Mouse (Mus musculus) limb, embryonic 14.5 days (tissue): ENCODE data around the gene Tlx3. TPM values are rescaled to one million over a fixed set of nuclear protein-coding genes. Genes with fewer than 3 reads are reported as not detected.

Experiments used
- ATAC-seq: fragments of 200-750 bp; cut with Nextera tagmentation; 2 replicates; pipeline ENCODE4 v1.8.0; 2017; ENCODE audit warnings: low read depth, moderate number of reproducible peaks, moderate TSS enrichment; ENCODE audit not compliant: low FRiP score
- DNase-seq: peaks from one replicate; pipeline ENCODE4 v3.0.0-alpha.2; 2015; ENCODE audit warnings: low spot score
- H3K27ac ChIP-seq: fragments of 300-500 bp; sonication (generic); replicated peaks from 2 replicates; pipeline ENCODE4 v1.5.1; 2014; ENCODE audit warnings: low read depth, mild to moderate bottlenecking, low read length, moderate library complexity, mixed read lengths
- H3K27me3 ChIP-seq: fragments of 300-500 bp; sonication (generic); 2 replicates; pipeline ENCODE4 v1.6.1; 2014; ENCODE audit warnings: low read length, mixed read lengths; ENCODE audit not compliant: control insufficient read depth, insufficient read depth
- H3K36me3 ChIP-seq: fragments of 300-500 bp; sonication (generic); 2 replicates; pipeline ENCODE4 v1.6.1; 2014; ENCODE audit warnings: mild to moderate bottlenecking, low read length, moderate library complexity, mixed read lengths; ENCODE audit not compliant: control insufficient read depth, insufficient read depth
- H3K4me1 ChIP-seq: fragments of 300-500 bp; sonication (generic); 2 replicates; pipeline ENCODE4 v1.6.1; 2014; ENCODE audit warnings: antibody characterized with exemption, low read length, mixed read lengths; ENCODE audit not compliant: control insufficient read depth, insufficient read depth
- H3K4me2 ChIP-seq: fragments of 300-500 bp; sonication (generic); replicated peaks from 2 replicates; pipeline ENCODE4 v1.6.1; 2014; ENCODE audit warnings: low read depth, mild to moderate bottlenecking, low read length, moderate library complexity; ENCODE audit not compliant: severe bottlenecking
- H3K4me3 ChIP-seq: fragments of 300-500 bp; sonication (generic); replicated peaks from 2 replicates; pipeline ENCODE4 v1.5.1; 2014; ENCODE audit warnings: low read length
- H3K9ac ChIP-seq: fragments of 300-500 bp; sonication (generic); 2 replicates; pipeline ENCODE4 v1.6.1; 2014; ENCODE audit warnings: mild to moderate bottlenecking, low read depth, low read length, moderate library complexity; ENCODE audit not compliant: severe bottlenecking
- H3K9me3 ChIP-seq: fragments of 300-500 bp; sonication (generic); 2 replicates; pipeline ENCODE4 v1.6.1; 2016; ENCODE audit warnings: low read length; ENCODE audit not compliant: control insufficient read depth
- POLR2A ChIP-seq: fragments of 200-500 bp; IDR thresholded peaks from 2 replicates; pipeline ENCODE4 v1.8.0; 2012; ENCODE audit warnings: inconsistent platforms, mild to moderate bottlenecking, moderate library complexity, borderline replicate concordance; ENCODE audit not compliant: insufficient read depth, insufficient read length; ENCODE audit errors: extremely low read depth
- WGBS: fragments of 180-500 bp; shearing (Covaris S2); extraction: QIAGEN DNeasy Blood & Tissue Kit; methylation state at CpG from one replicate; pipeline ENCODE4 v1.1.7; 2014; 5-methylcytosine and 5-hydroxymethylcytosine counted together
- polyA plus RNA-seq, 2 experiments: library from polyadenylated mRNA; depleted of rRNA in 1 of 2; stranded (reverse) in 1 of 2; unstranded in 1 of 2; fragments of >200 nt; fragmentation: Nextera tagmentation in 1 of 2; extraction: Ambion mirVana in 1 of 2; gene quantifications; 2 replicates each; pipeline versions ENCODE4 v1.2.1 to v1.2.3; 2012 to 2014

Tlx3 gene
- polyA plus RNA-seq, 2 experiments = 0.08 TPM; not detected in 1

GRCm38 (mm10) chr11:33226516-33226915 is 23.1 kb upstream of the Tlx3 start:
- DNase-seq (no peak), ATAC-seq (no peak)
- TF ChIP-seq POLR2A = no peak
- no peak overlapping the region for H3K27ac ChIP-seq
- peaks cover 5% of the 10 kb centered on the region; the same call in 1 of the 2 replicates for H3K4me1 ChIP-seq
- H3K27me3 ChIP-seq = no peaks in the 10 kb centered on the region
- WGBS = 80% methylated on average over 8 of the region's 8 CpGs
- no peak overlapping the region for H3K4me2 ChIP-seq
- no peak overlapping the region for H3K4me3 ChIP-seq
- H3K9ac ChIP-seq = no peak overlapping the region
- H3K9me3 ChIP-seq = no peaks in the 10 kb centered on the region
- H3K36me3 ChIP-seq = no peaks in the 10 kb centered on the region

- peak; percentile 52 for DNase-seq
Observed at GRCm38 (mm10) chr11:33221566-33222365, 18.4 kb upstream of the Tlx3 start.

GRCm38 (mm10) chr11:33220763-33221162 is 17.4 kb upstream of the Tlx3 start:
- H3K27me3 ChIP-seq = no peaks in the 10 kb centered on the region
- peaks cover 5% of the 10 kb centered on the region for H3K4me1 ChIP-seq
- ATAC-seq (no peak), DNase-seq (no peak)
- no peak overlapping the region for H3K27ac ChIP-seq
- H3K9ac ChIP-seq = no peak overlapping the region
- H3K4me3 ChIP-seq = no peak overlapping the region
- WGBS = 86% methylated on average over 7 of the region's 7 CpGs
- H3K36me3 ChIP-seq = no peaks in the 10 kb centered on the region
- TF ChIP-seq POLR2A = no peak
- H3K9me3 ChIP-seq = no peaks in the 10 kb centered on the region
- no peak overlapping the region for H3K4me2 ChIP-seq

More at GRCm38 (mm10) chr11:33221566-33222365, 18.4 kb upstream of the Tlx3 start:
- ATAC-seq = peak; percentile 70
- 61% methylated on average over 11 of the region's 11 CpGs for WGBS
- Histone ChIP-seq H3K4me3 (no peak overlapping the region), H3K27me3 (no peaks in the 10 kb centered on the region), H3K4me1 (peaks cover 5% of the 10 kb centered on the region), H3K9me3 (no peaks in the 10 kb centered on the region), H3K9ac (no peak overlapping the region), H3K27ac (no peak overlapping the region), H3K4me2 (no peak overlapping the region), H3K36me3 (no peaks in the 10 kb centered on the region)
- TF ChIP-seq POLR2A = no peak

GRCm38 (mm10) chr11:33217384-33218079 is 14.1 kb upstream of the Tlx3 start:
- Histone ChIP-seq H3K4me3 (no peak overlapping the region), H3K9ac (no peak overlapping the region), H3K4me2 (no peak overlapping the region), H3K27me3 (no peaks in the 10 kb centered on the region), H3K27ac (no peak overlapping the region), H3K4me1 (peaks cover 5% of the 10 kb centered on the region), H3K9me3 (no peaks in the 10 kb centered on the region), H3K36me3 (no peaks in the 10 kb centered on the region)
- ATAC-seq (no peak), DNase-seq (no peak)
- no peak for TF ChIP-seq POLR2A
- WGBS = 59% methylated on average over 8 of the region's 8 CpGs

GRCm38 (mm10) chr11:33207411-33207810 is 4.0 kb upstream of the Tlx3 start:
- no peaks in the 10 kb centered on the region for H3K9me3 ChIP-seq
- H3K27me3 ChIP-seq = peaks cover 46% of the 10 kb centered on the region
- no peak overlapping the region for H3K9ac ChIP-seq
- ATAC-seq (no peak), DNase-seq (no peak)
- 71% methylated on average over 2 of the region's 2 CpGs for WGBS
- H3K4me1 ChIP-seq = 0 out of 2 replicates have a peak, but pooled peaks cover 3% of the 10 kb centered on the region
- H3K36me3 ChIP-seq = no peaks in the 10 kb centered on the region
- H3K4me3 ChIP-seq = no peak overlapping the region
- no peak overlapping the region for H3K4me2 ChIP-seq
- no peak overlapping the region for H3K27ac ChIP-seq
- TF ChIP-seq POLR2A = no peak
